Mouse (Mus musculus): ENCODE data around the gene Gorab. TPM values are rescaled to one million over a fixed set of nuclear protein-coding genes. Genes with fewer than 3 reads are reported as not detected.

The Gorab gene
- polyA plus RNA-seq, 1 experiment from 2014 or later: 9.6 TPM

DNA sequence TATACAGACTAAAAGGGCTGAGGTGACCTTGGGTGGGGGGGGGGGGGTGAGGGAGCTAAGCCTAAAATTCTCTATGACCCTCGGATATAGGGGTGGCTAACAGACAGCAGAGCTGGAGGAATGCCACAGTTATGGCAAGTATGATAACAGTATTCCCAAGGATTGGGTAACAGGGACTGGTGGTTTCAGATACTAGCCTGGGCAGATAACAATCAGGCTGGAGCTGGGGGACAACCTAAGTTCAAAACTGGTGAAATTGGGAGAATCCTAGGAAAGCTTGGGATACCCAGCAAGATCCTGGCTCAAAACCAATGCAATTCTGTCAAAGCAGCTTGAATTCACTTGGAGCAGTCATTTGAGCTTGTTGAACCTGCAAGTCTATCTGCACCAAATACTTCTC lies 22.9 kb downstream of the Gorab start:
- Histone ChIP-seq H3K4me1 (ENCODE audit: insufficient read depth, low read depth, low read length) (no peaks in the 10 kb centered on the region), H3K4me2 (replicated peaks; ENCODE audit: low read depth, low read length) (no peak overlapping the region), H3K9ac (replicated peaks; ENCODE audit: low read depth) (no peak overlapping the region), H3K27me3 (replicated peaks; ENCODE audit: insufficient read depth, low read length) (no peaks in the 10 kb centered on the region), H3K4me3 (ENCODE audit: low read depth, low read length) (no peak overlapping the region), H3K27ac (ENCODE audit: low read length) (peak overlapping the region; percentile 32; the same call in 1 of the 2 replicates), H3K36me3 (ENCODE audit: insufficient read depth, low read length) (no peaks in the 10 kb centered on the region; the same call in 1 of the 2 replicates), H3K9me3 (ENCODE audit: low read length) (no peaks in the 10 kb centered on the region)
- TF ChIP-seq CTCF (IDR thresholded peaks at IDR 0.05) (no peak), EP300 (IDR thresholded peaks at IDR 0.05) (no peak)
- DNase-seq (ENCODE audit: low spot score): no peak
- 39% methylated on average over 1 of the region's 1 CpGs for WGBS
- ATAC-seq: no peak

GRCm38 (mm10) chr1:163380072-163380471 lies 23.4 kb downstream of the Gorab start:
- peak; percentile 78 for DNase-seq (ENCODE audit: low spot score)
- H3K27ac ChIP-seq (ENCODE audit: low read length): peak overlapping the region; percentile 32; the same call in 1 of the 2 replicates
- WGBS: 31% methylated on average over 4 of the region's 4 CpGs
- H3K4me3 ChIP-seq (ENCODE audit: low read depth, low read length): no peak overlapping the region
- peak; percentile 66 for ATAC-seq
- TF ChIP-seq CTCF (IDR thresholded peaks at IDR 0.05): no peak
- peak; percentile 45; the same call in 1 of the 2 replicates for TF ChIP-seq EP300 (IDR thresholded peaks at IDR 0.05)
- no peaks in the 10 kb centered on the region for H3K4me1 ChIP-seq (ENCODE audit: insufficient read depth, low read depth, low read length)
- H3K9me3 ChIP-seq (ENCODE audit: low read length): no peaks in the 10 kb centered on the region
- H3K9ac ChIP-seq (replicated peaks; ENCODE audit: low read depth): no peak overlapping the region
- H3K4me2 ChIP-seq (replicated peaks; ENCODE audit: low read depth, low read length): no peak overlapping the region
- no peaks in the 10 kb centered on the region for H3K36me3 ChIP-seq (ENCODE audit: insufficient read depth, low read length)
- no peaks in the 10 kb centered on the region for H3K27me3 ChIP-seq (replicated peaks; ENCODE audit: insufficient read depth, low read length)

- Histone ChIP-seq H3K27ac (ENCODE audit: low read length) (0 out of 2 replicates have a peak overlapping the region, but pooled peaks have one; percentile 9), H3K9me3 (ENCODE audit: low read length) (no peaks in the 10 kb centered on the region), H3K4me1 (ENCODE audit: insufficient read depth, low read depth, low read length) (no peaks in the 10 kb centered on the region), H3K36me3 (ENCODE audit: insufficient read depth, low read length) (no peaks in the 10 kb centered on the region), H3K9ac (replicated peaks; ENCODE audit: low read depth) (no peak overlapping the region), H3K27me3 (replicated peaks; ENCODE audit: insufficient read depth, low read length) (no peaks in the 10 kb centered on the region), H3K4me3 (ENCODE audit: low read depth, low read length) (no peak overlapping the region), H3K4me2 (replicated peaks; ENCODE audit: low read depth, low read length) (no peak overlapping the region)
- DNase-seq (ENCODE audit: low spot score) (no peak), ATAC-seq (no peak)
- WGBS: 54% methylated on average over 6 of the region's 6 CpGs
- TF ChIP-seq EP300 (IDR thresholded peaks at IDR 0.05) (no peak), CTCF (IDR thresholded peaks at IDR 0.05) (no peak)
Observed at GRCm38 (mm10) chr1:163377924-163378323, 25.5 kb downstream of the Gorab start.

- no peaks in the 10 kb centered on the region for H3K4me1 ChIP-seq (ENCODE audit: insufficient read depth, low read depth, low read length)
- TF ChIP-seq CTCF (IDR thresholded peaks at IDR 0.05) (no peak), EP300 (IDR thresholded peaks at IDR 0.05) (peak; percentile 30; the same call in 1 of the 2 replicates)
- no peak overlapping the region for H3K9ac ChIP-seq (replicated peaks; ENCODE audit: low read depth)
- ATAC-seq: peak; percentile 65
- H3K4me3 ChIP-seq (ENCODE audit: low read depth, low read length): no peak overlapping the region
- H3K27ac ChIP-seq (ENCODE audit: low read length): peak overlapping the region; percentile 51; the same call in 1 of the 2 replicates
- DNase-seq (ENCODE audit: low spot score): peak; percentile 83
- no peaks in the 10 kb centered on the region for H3K9me3 ChIP-seq (ENCODE audit: low read length)
- no peaks in the 10 kb centered on the region for H3K36me3 ChIP-seq (ENCODE audit: insufficient read depth, low read length)
- no peak overlapping the region for H3K4me2 ChIP-seq (replicated peaks; ENCODE audit: low read depth, low read length)
- 44% methylated on average over 6 of the region's 6 CpGs for WGBS
- no peaks in the 10 kb centered on the region for H3K27me3 ChIP-seq (replicated peaks; ENCODE audit: insufficient read depth, low read length)
Observed at GRCm38 (mm10) chr1:163376818-163377581, 26.5 kb downstream of the Gorab start.

DNA sequence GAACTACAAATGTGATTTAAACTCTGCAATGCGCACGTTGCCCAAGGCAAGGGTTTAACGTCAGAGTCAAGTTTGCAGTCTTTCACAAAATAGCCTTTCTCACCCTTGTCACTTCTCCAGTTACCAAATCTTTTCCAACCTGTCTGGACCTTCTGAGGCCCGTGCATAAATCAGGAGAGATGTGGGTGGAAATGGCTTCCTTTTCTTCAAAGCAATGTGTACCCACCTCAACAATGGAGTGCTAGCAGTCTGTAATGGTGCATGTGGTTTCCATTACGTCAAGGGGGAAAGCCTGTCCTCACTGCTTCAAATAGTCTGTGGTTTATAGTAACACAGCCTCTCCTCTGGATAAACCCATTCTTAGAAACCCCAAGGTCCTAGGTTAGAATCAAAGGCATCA lies 29.0 kb downstream of the Gorab start:
- no peaks in the 10 kb centered on the region for H3K4me1 ChIP-seq (ENCODE audit: insufficient read depth, low read depth, low read length)
- H3K36me3 ChIP-seq (ENCODE audit: insufficient read depth, low read length): no peaks in the 10 kb centered on the region
- H3K4me2 ChIP-seq (replicated peaks; ENCODE audit: low read depth, low read length): no peak overlapping the region
- no peak for TF ChIP-seq CTCF (IDR thresholded peaks at IDR 0.05)
- no peak for TF ChIP-seq EP300 (IDR thresholded peaks at IDR 0.05)
- no peak overlapping the region for H3K27ac ChIP-seq (ENCODE audit: low read length)
- H3K9me3 ChIP-seq (ENCODE audit: low read length): no peaks in the 10 kb centered on the region
- DNase-seq (ENCODE audit: low spot score) (no peak), ATAC-seq (no peak)
- H3K27me3 ChIP-seq (replicated peaks; ENCODE audit: insufficient read depth, low read length): no peaks in the 10 kb centered on the region
- WGBS: 66% methylated on average over 5 of the region's 5 CpGs
- no peak overlapping the region for H3K9ac ChIP-seq (replicated peaks; ENCODE audit: low read depth)
- H3K4me3 ChIP-seq (ENCODE audit: low read depth, low read length): no peak overlapping the region

DNA sequence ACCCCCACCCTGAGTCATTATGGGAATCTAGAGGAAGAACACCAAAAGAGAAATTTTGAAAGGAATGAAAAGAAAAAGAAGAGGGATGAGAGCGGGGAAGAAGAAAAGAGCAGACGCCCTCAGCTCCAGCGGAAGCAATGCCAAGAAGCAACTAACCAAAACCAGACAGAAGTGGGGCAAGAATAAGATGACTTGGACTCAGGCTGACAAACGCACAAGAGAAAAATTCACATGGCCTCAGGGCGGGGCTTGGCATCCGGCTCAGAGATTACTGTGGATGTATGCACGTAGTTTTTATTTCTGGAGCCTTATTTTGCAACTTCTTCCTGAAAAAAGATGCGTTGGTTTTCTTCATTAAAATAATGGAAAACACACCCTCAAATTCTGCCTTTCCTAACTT lies 41.3 kb downstream of the Gorab start:
- WGBS: 58% methylated on average over 8 of the region's 8 CpGs
- Histone ChIP-seq H3K27ac (ENCODE audit: low read length) (peak overlapping the region; percentile 38; the same call in 1 of the 2 replicates), H3K36me3 (ENCODE audit: insufficient read depth, low read length) (no peaks in the 10 kb centered on the region), H3K9me3 (ENCODE audit: low read length) (no peaks in the 10 kb centered on the region), H3K4me2 (replicated peaks; ENCODE audit: low read depth, low read length) (no peak overlapping the region), H3K27me3 (replicated peaks; ENCODE audit: insufficient read depth, low read length) (no peaks in the 10 kb centered on the region), H3K4me1 (ENCODE audit: insufficient read depth, low read depth, low read length) (no peaks in the 10 kb centered on the region), H3K4me3 (ENCODE audit: low read depth, low read length) (no peak overlapping the region), H3K9ac (replicated peaks; ENCODE audit: low read depth) (no peak overlapping the region)
- peak; percentile 52 for ATAC-seq
- DNase-seq (ENCODE audit: low spot score): peak; percentile 61
- TF ChIP-seq EP300 (IDR thresholded peaks at IDR 0.05) (no peak), CTCF (IDR thresholded peaks at IDR 0.05) (no peak)
